Mouse (Mus musculus): ENCODE data around the gene Piwil4. TPM values are rescaled to one million over a fixed set of nuclear protein-coding genes. Genes with fewer than 3 reads are reported as not detected.

Piwil4 gene
- polyA plus RNA-seq, 1 experiment from 2014 or later: 0.07 TPM

Other genes with a start within 250 kb of the Piwil4 start
- 0.07 and 0.12 TPM in 2 replicates for gene Kdm4d, start 240.3 kb downstream of the Piwil4 start, polyA plus RNA-seq (2014; fragmentation: Nextera tagmentation; extraction: Ambion mirVana)
- gene Cwc15, start 240.1 kb downstream of the Piwil4 start, polyA plus RNA-seq (2014; fragmentation: Nextera tagmentation; extraction: Ambion mirVana): 116 and 122 TPM in 2 replicates
- 25.5 and 26.4 TPM in 2 replicates for gene Amotl1, start 95.7 kb downstream of the Piwil4 start, polyA plus RNA-seq (2014; fragmentation: Nextera tagmentation; extraction: Ambion mirVana)
- gene Fut4, start 11.7 kb upstream of the Piwil4 start, polyA plus RNA-seq (2014; fragmentation: Nextera tagmentation; extraction: Ambion mirVana): 1.1 and 1.2 TPM in 2 replicates
- gene 1700012B09Rik, start 30.3 kb upstream of the Piwil4 start, polyA plus RNA-seq (2014; fragmentation: Nextera tagmentation; extraction: Ambion mirVana): not detected in 2 replicates
- gene Mre11a, start 43.9 kb upstream of the Piwil4 start, polyA plus RNA-seq (2014; fragmentation: Nextera tagmentation; extraction: Ambion mirVana): 11.9 and 14.7 TPM in 2 replicates
- 22.4 and 23.2 TPM in 2 replicates for gene Ankrd49, start 44.1 kb upstream of the Piwil4 start, polyA plus RNA-seq (2014; fragmentation: Nextera tagmentation; extraction: Ambion mirVana)
- 0.18 TPM in 1 of 2 replicates, not detected in the other for gene Gpr83, start 119.5 kb upstream of the Piwil4 start, polyA plus RNA-seq (2014; fragmentation: Nextera tagmentation; extraction: Ambion mirVana)
- not detected in 2 replicates for gene Izumo1r, start 163.2 kb upstream of the Piwil4 start, polyA plus RNA-seq (2014; fragmentation: Nextera tagmentation; extraction: Ambion mirVana)